Mouse (Mus musculus): ENCODE measurements around the gene Large1.

- TF ChIP-seq EP300 (optimal IDR thresholded peaks at IDR 0.05) (no peak), CTCF (IDR thresholded peaks at IDR 0.05; ENCODE audit: low read depth) (no peak)
These were observed 61.7 kb downstream of the Large1 start for GRCm38 (mm10) chr8:73291630-73292029.

Measured in stomach, postnatal 0 days (tissue).